Mouse (Mus musculus): ENCODE data around the gene Znfx1. TPM values are rescaled to one million over a fixed set of nuclear protein-coding genes. Genes with fewer than 3 reads are reported as not detected.

Znfx1 gene
- polyA plus RNA-seq, 1 experiment from 2014 or later = 128 TPM

DNA sequence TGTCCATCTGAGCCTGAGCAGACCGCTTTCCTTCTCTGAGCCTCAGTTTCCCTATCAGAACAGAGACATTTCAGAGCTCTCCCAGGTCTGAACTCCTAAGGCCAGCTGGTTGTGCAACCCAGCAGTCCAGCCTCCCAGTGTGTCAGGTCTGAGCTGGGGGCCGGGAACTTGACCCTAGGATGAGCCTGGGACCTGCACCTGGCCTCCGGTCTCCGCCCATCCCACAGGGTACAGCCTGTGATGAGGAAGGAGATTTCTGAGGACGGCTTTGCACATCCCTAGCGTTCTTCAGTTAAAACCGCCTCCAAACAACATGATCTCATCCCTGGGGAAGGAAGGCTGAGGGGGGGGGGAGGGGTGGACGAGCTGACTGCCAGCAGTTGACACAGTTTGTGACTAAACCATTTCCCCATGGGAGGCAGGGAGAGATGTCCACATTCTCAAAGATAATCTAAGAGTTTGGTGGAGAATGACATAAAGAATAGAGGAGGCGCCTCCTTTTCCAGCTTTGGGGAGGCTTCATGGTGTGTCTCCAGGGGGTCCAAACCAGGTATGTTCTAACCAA is 16.2 kb upstream of the Znfx1 start:
- Histone ChIP-seq H3K36me3 (ENCODE audit: inconsistent target) (no peaks in the 10 kb centered on the region), H3K27ac (no peak overlapping the region), H3K79me2 (ENCODE audit: inconsistent target) (no peaks in the 10 kb centered on the region), H3K4me3 (ENCODE audit: inconsistent target) (no peak overlapping the region)
- WGBS (ENCODE audit: missing documents) = 69% methylated on average over 9 of the region's 9 CpGs

DNA sequence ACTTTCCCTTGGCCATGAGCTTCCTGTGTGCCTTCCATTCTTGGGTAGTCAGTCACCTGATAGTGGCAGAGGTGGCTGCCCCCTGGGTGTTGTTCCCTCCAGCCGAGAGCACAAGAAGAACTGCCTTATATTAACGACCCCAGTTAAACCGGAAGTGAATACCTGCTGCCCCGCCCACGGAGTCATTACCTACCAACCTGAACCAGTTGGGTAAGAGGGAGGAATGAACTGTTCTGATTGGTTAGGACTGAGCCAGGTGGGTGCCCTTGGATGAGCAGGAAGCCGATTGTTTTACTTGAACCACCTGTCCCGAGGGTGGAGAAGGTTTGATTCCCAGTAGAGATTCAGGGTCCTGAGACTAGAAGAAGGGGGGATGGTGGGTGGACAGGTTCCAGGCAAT is 15.7 kb upstream of the Znfx1 start:
- 54% methylated on average over 7 of the region's 7 CpGs for WGBS (ENCODE audit: missing documents)
- Histone ChIP-seq H3K4me3 (ENCODE audit: inconsistent target) (no peak overlapping the region), H3K27ac (no peak overlapping the region), H3K79me2 (ENCODE audit: inconsistent target) (no peaks in the 10 kb centered on the region), H3K36me3 (ENCODE audit: inconsistent target) (no peaks in the 10 kb centered on the region)

DNA sequence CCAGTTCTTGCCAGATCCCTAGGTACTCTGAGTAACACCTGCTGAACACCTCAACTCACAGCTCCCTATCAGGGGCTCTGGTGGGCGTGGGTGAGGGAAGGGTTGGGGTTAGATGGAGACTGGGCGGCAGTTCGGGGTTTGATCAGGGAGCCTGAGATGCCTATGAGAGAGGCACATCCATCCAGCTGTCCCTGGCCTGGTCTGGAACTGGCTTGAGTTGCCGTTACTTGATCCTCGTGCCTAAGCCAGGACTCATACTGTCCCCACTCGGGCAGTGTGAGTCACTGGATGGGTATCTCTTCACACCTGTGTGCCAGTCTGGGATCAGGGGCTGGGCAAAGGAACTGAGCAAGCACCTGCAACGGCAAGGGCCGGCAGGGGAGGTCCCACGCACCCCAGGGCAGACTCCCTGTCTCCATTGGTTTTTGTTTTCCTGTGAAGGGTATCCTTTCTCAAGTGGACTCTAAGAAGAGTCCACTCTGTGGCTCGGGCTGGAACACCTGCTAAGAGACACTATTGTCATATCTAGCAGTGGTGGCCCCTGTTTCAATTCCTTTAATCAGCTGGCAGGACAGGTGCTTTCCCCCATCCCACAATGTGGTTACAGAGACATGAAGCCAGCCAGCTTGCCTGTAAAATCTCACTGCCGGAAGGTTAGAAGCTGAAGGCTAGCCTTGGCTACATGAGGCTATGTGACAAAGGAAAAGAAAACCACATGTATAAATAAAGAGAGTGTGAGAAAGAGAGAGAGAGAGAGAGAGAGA is 14.6 kb upstream of the Znfx1 start:
- Histone ChIP-seq H3K27ac (no peak overlapping the region), H3K4me3 (ENCODE audit: inconsistent target) (no peak overlapping the region)
- 87% methylated on average over 11 of the region's 11 CpGs for whole genome bisulfite sequencing (ENCODE audit: missing documents)

DNA sequence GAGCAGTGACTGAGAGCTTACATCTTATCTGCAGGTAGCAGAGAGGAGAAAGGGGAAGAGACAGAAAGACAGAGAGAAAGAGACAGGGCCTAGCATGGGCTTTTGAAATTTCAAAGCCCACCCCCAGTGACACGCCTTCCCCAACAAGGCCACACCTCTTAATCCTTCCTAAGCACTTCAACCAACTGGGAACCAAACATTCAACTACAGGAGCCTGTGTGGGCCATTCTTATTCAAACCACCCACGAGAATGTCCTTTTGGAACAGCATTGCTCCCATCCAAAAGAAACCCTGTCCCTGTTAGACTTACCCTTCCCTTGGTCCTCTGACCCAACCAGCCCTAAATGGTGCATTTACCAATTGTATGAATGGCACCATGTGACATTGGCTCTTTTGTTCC is 13.9 kb upstream of the Znfx1 start:
- Histone ChIP-seq H3K79me2 (ENCODE audit: inconsistent target) (no peaks in the 10 kb centered on the region), H3K27ac (no peak overlapping the region), H3K4me3 (ENCODE audit: inconsistent target) (no peak overlapping the region), H3K36me3 (ENCODE audit: inconsistent target) (no peaks in the 10 kb centered on the region)
- 85% methylated on average over 2 of the region's 2 CpGs for WGBS (ENCODE audit: missing documents)

More for the DNA sequence above, 14.6 kb upstream of the Znfx1 start:
- no peaks in the 10 kb centered on the region for H3K79me2 ChIP-seq (ENCODE audit: inconsistent target)
- H3K36me3 ChIP-seq (ENCODE audit: inconsistent target) = no peaks in the 10 kb centered on the region

DNA sequence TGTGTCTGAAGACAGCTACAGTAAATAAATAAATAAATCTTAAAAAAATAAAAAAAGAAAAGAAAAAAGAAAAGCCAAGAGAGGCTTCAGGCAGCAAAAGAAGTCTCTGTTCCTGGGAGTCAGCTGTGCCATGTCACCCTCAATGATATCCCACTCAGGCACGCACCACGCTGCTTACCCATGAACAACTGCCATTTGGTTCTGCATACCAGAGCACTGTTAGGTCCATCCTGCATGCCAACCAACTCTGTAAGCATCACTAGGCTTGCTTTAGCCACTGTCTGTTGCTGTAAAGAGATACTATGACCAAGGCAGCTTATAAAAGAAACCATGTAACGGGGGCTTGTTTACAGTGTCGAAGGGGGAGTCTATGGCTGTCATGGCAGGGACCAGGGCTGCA is 13.5 kb upstream of the Znfx1 start:
- Histone ChIP-seq H3K4me3 (ENCODE audit: inconsistent target) (no peak overlapping the region), H3K79me2 (ENCODE audit: inconsistent target) (no peaks in the 10 kb centered on the region), H3K36me3 (ENCODE audit: inconsistent target) (no peaks in the 10 kb centered on the region), H3K27ac (no peak overlapping the region)
- 89% methylated on average over 4 of the region's 4 CpGs for WGBS (ENCODE audit: missing documents)

DNA sequence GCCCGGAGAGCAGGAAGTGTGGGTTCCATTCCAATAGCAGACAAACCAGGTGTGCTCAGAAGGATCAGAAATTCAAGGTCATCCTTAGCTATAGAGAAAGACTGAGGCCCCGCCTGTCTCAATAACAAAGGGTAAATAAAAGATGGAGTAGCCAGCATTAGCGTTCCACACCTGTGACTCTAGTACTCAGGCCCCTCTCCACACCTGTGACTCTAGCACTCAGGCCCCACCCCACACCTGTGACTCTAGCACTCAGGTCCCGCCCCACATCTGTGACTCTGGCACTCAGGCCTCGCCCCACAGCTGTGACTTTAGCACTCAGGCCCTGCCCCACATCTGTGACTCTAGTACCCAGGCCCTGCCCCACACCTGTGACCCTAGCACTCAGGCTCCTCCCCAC is 11.8 kb upstream of the Znfx1 start:
- no peaks in the 10 kb centered on the region for H3K79me2 ChIP-seq (ENCODE audit: inconsistent target)
- H3K36me3 ChIP-seq (ENCODE audit: inconsistent target) = no peaks in the 10 kb centered on the region
- WGBS (ENCODE audit: missing documents) = 80% methylated on average over 5 of the region's 5 CpGs
- no peak overlapping the region for H3K27ac ChIP-seq
- no peak overlapping the region for H3K4me3 ChIP-seq (ENCODE audit: inconsistent target)

DNA sequence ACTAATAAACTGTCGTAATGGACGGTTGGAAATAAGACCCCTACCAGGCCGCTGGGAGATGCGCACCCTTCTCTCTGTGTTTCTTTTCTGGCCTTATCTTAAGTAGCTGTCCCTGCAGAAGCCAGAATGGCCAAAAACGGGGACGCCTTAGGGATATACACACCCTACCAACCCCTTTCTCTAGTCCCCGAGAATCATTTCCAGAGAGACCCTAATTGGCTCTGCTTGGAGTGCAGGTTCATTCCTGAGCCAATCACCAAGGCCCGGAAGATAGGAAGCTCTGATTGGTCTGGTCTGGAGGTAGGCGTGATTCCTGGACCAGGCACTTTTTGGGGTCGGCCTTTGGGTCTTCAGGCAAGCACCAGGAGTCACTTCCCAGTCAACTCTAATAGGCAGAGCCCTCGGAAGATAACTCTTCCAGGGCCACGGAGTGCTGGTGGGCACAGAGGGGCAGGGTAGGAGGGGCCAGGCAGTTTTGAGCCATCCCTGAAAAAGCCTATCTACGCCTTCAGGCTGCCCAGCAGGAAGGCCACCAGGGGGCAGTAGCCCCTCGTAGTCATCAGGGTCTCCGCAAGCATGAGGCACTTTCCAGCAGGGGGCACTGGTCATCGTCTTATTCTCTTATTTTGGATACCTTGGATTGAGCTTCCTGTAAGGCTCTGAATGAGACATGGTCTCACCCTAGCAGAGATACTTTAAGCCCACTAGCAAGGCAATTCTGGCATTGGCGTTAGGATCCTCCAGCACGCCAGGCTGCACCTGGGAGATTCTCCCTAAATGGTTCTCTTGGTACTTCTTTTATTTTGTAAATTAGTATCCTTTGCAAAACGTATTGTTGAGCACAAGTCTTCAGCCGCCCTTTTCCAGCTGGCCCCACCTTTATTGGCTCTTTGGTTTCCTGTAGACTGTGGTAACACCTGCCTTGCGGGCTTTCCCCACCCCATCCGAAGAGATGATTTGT is 9.1 kb upstream of the Znfx1 start:
- no peak overlapping the region for H3K27ac ChIP-seq

DNA sequence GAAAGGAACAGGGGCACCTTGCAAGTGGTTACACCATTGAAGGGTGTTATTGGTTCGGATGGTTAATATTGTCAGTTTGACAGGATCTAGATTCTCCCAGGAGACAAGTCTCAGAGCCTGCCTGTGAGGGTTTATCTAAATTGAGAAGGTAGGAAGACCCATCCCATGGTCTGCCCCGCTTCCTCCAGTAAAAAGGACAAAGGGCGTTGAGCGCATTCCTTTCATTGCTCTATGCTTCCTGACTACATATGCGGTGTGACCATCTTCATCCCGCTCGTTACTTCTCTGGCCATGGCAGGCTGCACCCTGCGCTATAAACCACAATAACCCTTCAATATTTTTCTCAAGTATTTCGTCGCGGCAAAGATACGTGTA is 8.4 kb upstream of the Znfx1 start:
- H3K27ac ChIP-seq = no peak overlapping the region
- H3K36me3 ChIP-seq (ENCODE audit: inconsistent target) = no peaks in the 10 kb centered on the region
- H3K4me3 ChIP-seq (ENCODE audit: inconsistent target) = peak overlapping the region; percentile 38
- no peaks in the 10 kb centered on the region for H3K79me2 ChIP-seq (ENCODE audit: inconsistent target)
- WGBS (ENCODE audit: missing documents) = 21% methylated on average over 12 of the region's 12 CpGs

More for the DNA sequence above, 9.1 kb upstream of the Znfx1 start:
- H3K79me2 ChIP-seq (ENCODE audit: inconsistent target) = no peaks in the 10 kb centered on the region
- 7% methylated on average over 22 of the region's 22 CpGs for WGBS (ENCODE audit: missing documents)
- H3K36me3 ChIP-seq (ENCODE audit: inconsistent target) = no peaks in the 10 kb centered on the region
- H3K4me3 ChIP-seq (ENCODE audit: inconsistent target) = peak overlapping the region; percentile 38

DNA sequence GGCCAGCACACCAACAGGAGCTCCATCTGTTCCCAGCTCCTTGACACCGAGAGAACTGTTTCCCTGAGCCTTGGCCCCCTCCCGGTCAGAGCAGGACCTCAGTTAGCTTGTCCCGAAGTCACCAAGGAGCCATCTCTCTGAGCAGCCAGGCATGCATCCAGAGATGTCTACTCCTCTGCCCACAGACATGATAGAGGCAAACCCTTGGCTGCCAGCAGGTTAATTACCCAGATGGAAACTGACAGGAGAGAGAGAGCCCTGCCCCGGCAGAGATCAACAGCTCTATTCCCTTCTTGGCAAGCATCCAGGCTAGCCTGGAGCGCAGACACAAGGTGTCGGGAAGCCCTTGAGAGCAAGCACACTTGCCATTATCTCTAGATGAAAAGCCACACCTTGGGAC is 7.5 kb upstream of the Znfx1 start:
- WGBS (ENCODE audit: missing documents) = 86% methylated on average over 6 of the region's 6 CpGs
- peaks cover 7% of the 10 kb centered on the region for H3K36me3 ChIP-seq (ENCODE audit: inconsistent target)
- H3K4me3 ChIP-seq (ENCODE audit: inconsistent target) = no peak overlapping the region
- no peaks in the 10 kb centered on the region for H3K79me2 ChIP-seq (ENCODE audit: inconsistent target)
- H3K27ac ChIP-seq = no peak overlapping the region

DNA sequence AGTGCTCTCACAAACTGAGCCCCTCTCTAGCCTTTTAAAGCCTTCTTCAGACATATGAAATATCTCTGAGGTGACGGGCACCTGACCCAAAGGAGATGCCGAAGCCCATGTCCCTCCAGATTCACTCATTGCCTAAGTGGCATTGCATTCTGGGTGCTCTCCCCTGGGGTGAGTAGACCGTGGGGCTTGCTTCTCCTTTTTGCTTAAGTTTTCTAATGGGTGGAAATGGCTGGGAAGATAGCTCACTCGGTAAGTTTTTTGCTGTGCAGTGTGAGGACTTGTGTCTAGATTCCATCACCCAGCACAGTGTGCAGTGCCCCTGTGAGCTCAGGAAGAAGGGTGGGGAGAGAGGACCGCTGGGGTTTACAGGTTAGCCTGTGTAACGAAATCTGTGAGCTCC is 4.8 kb upstream of the Znfx1 start:
- H3K79me2 ChIP-seq (ENCODE audit: inconsistent target) = peaks cover 19% of the 10 kb centered on the region
- WGBS (ENCODE audit: missing documents) = 35% methylated on average over 6 of the region's 6 CpGs
- H3K4me3 ChIP-seq (ENCODE audit: inconsistent target) = no peak overlapping the region
- H3K27ac ChIP-seq = no peak overlapping the region
- H3K36me3 ChIP-seq (ENCODE audit: inconsistent target) = peaks cover 14% of the 10 kb centered on the region

DNA sequence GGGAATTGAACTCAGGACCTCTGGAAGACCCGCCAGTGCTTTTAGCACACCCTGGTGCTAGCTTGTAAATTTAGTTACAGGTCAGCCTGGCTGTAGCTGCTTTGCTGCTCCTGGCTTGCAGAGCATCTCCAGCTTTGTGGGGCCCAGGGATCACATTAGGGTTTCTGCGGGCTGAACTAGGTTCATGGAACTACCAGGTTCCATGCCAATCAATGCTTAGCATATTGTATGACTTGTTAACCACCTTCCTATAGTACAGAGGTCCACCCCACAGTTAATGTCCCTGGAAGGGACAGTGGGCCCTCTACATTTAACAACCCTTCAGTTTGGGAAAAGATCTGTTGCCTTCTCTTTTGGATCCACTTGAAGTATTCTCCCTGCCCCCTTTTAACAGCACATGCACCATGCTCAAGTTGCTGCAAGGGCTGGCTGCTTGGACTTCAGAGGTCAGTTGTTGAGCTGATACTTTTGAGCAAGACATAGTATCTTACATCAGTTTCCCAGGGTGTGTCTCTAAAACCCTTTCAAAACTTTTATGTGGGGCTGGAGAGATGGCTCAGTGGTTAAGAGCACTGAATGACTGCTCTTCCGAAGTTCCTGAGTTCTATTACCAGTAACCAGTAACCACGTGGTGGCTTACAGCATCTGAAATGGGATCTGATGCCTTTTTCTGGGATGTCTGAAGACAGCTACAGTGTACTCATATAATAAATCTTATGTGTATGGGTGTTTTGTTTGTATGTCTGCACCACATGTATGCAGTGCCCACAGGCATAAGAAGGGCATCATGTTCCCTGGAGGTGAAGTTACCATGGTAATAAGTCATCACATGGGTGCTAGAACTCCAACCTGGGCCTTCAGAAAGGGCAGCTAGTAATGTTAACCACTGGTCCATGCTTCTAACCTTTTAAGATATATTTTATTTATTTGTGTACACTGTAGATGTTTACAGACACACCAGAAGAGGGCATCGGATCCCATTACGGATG is 4.0 kb upstream of the Znfx1 start:
- no peak overlapping the region for H3K27ac ChIP-seq
- WGBS (ENCODE audit: missing documents) = 65% methylated on average over 6 of the region's 6 CpGs
- no peak overlapping the region for H3K4me3 ChIP-seq (ENCODE audit: inconsistent target)
- peaks cover 24% of the 10 kb centered on the region for H3K79me2 ChIP-seq (ENCODE audit: inconsistent target)
- H3K36me3 ChIP-seq (ENCODE audit: inconsistent target) = peaks cover 14% of the 10 kb centered on the region

DNA sequence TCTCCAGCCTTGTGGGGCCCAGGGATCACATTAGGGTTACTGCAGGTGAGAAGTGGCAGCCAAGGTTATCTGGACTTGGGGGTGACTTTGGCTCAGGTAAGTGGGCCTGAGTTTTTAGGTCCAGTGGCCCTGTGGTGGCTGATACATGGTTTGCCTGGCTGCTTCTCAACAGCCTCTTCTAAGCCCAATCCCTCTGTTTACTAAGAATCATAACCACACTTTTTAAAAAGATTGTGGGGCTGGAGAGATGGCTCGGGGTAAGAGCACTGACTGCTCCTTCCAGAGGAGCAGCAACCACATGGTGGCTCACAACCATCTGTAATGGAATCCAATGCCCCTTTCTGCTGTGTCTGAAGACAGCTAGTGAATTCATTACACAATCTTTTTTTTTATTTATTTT is 3.2 kb upstream of the Znfx1 start:
- Histone ChIP-seq H3K4me3 (ENCODE audit: inconsistent target) (no peak overlapping the region), H3K36me3 (ENCODE audit: inconsistent target) (peaks cover 14% of the 10 kb centered on the region), H3K79me2 (ENCODE audit: inconsistent target) (peaks cover 32% of the 10 kb centered on the region), H3K27ac (no peak overlapping the region)
- 83% methylated on average over 1 of the region's 1 CpGs for WGBS (ENCODE audit: missing documents)

DNA sequence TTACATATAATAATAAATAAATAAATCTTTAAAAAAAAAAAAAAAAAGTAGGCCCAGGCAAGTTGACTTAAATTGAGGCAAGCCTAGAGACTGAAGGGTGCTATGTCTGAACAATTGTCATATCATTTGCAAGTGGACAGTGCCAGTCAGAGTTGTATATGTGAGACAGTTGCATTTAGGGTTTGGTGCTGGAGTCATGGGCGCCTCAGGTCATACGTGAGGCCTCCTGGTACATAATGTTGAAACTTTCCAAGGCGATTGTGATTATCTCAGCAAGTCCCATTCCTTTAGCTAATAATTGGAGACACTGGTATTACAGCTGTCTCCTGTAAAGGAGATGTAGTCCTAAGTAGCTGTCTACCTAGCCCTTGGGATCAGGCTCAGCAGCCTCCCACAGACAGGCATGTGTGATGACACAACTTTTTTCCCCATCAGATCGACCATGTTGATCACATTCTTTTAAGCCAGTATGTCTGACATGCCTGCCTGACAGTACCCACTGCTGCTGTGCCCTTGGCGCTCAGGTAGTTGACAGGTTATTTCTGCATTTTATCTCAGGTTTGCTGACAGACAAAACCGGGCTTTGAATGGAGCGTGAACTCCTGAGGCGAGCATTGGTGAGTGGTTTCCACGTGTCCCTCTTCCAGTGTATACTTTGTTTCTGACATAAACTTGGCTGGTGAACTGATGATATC is 1.9 kb upstream of the Znfx1 start:
- Histone ChIP-seq H3K79me2 (ENCODE audit: inconsistent target) (peaks cover 45% of the 10 kb centered on the region), H3K4me3 (ENCODE audit: inconsistent target) (peak overlapping the region; percentile 69), H3K27ac (no peak overlapping the region), H3K36me3 (ENCODE audit: inconsistent target) (peaks cover 14% of the 10 kb centered on the region)
- WGBS (ENCODE audit: missing documents) = 67% methylated on average over 9 of the region's 9 CpGs
